Mouse (Mus musculus) embryonic fibroblast, embryonic 13.5 days (primary cell): ENCODE measurements around the gene Mtr. TPM values are rescaled to one million over a fixed set of nuclear protein-coding genes. Genes with fewer than 3 reads are reported as not detected.

Source experiments
- H3K27ac ChIP-seq: 2 replicates; pipeline ENCODE4 v1.5.1; 2012; ENCODE audit warnings: low read length, control low read depth, inconsistent platforms; ENCODE audit not compliant: insufficient read depth
- H3K4me1 ChIP-seq: 2 replicates; pipeline ENCODE4 v1.6.1; 2011; ENCODE audit warnings: low read length; ENCODE audit not compliant: control insufficient read depth, insufficient read depth
- H3K4me3 ChIP-seq: 2 replicates; pipeline ENCODE4 v1.5.1; 2011; ENCODE audit warnings: mild to moderate bottlenecking, control low read depth, low read length; ENCODE audit not compliant: insufficient read depth
- CTCF ChIP-seq: IDR thresholded peaks from 2 replicates; pipeline ENCODE4 v1.5.1; 2011; ENCODE audit warnings: mild to moderate bottlenecking, control low read depth, low read length, moderate library complexity, borderline replicate concordance; ENCODE audit not compliant: insufficient read depth
- POLR2A ChIP-seq: IDR thresholded peaks from 2 replicates; pipeline ENCODE4 v1.6.1; 2011; ENCODE audit warnings: low read depth, mild to moderate bottlenecking, control low read depth, low read length, moderate library complexity
- polyA plus RNA-seq: library from polyadenylated mRNA; stranded (reverse); fragments of >200 nt; gene quantifications from 2 replicates; pipeline ENCODE4 v1.2.4, GENCODE M21; 2011; ENCODE audit warnings: low read depth; ENCODE audit not compliant: missing spikeins, insufficient read length

Mtr gene
- 25.7 and 26.5 TPM in 2 replicates for polyA plus RNA-seq

GRCm38 (mm10) chr13:12257391-12258380 lies at the start of gene Mtr:
Gene Mtr (minus strand): TSS chr13:12258113.
- peaks cover 8% of the 10 kb centered on the region for H3K4me1 ChIP-seq
- peak within 1 kb of the TSS; percentile 83 for H3K4me3 ChIP-seq
- peak within 1 kb of the TSS; percentile 47 for H3K27ac ChIP-seq
- TF ChIP-seq CTCF, result no peak
- TF ChIP-seq POLR2A, result peak; percentile 92

GRCm38 (mm10) chr13:12307286-12307685 lies 49.4 kb upstream of the Mtr start:
- Histone ChIP-seq H3K27ac (no peak overlapping the region), H3K4me3 (no peak overlapping the region), H3K4me1 (peaks cover 8% of the 10 kb centered on the region)
- TF ChIP-seq CTCF (no peak), POLR2A (no peak)

GRCm38 (mm10) chr13:12305540-12305939 lies 47.6 kb upstream of the Mtr start:
- H3K4me3 ChIP-seq, result no peak overlapping the region
- TF ChIP-seq CTCF (no peak), POLR2A (no peak)

GRCm38 (mm10) chr13:12304991-12305390 lies 47.1 kb upstream of the Mtr start:
- Histone ChIP-seq H3K27ac (no peak overlapping the region), H3K4me1 (peaks cover 3% of the 10 kb centered on the region; the same call in 1 of the 2 replicates)
- no peak for TF ChIP-seq CTCF
- no peak for TF ChIP-seq POLR2A

More at GRCm38 (mm10) chr13:12305540-12305939, 47.6 kb upstream of the Mtr start:
- no peak overlapping the region for H3K27ac ChIP-seq
- peaks cover 3% of the 10 kb centered on the region; the same call in 1 of the 2 replicates for H3K4me1 ChIP-seq

DNA sequence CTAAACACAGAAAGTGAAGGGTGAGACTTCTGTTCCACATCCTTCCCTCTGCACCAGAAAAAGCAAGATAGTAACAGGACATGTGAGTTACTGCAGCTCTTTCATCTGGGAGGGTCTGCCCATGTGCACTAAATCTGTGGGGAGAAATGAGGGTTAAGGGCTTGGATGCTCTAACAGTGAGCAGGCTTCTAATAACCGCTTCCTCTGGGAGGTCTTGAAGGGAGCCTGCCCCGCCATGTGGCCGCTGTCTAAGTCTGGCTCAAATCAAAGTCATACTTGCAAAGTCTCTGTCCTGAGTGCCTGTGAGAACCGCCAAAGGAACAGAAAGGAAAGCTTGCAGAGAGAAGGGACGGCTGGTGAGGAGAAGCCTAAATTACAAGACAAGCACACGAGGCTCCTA lies 39.9 kb upstream of the Mtr start:
- TF ChIP-seq CTCF (no peak), POLR2A (no peak)
- no peaks in the 10 kb centered on the region for H3K4me1 ChIP-seq
- no peak overlapping the region for H3K4me3 ChIP-seq
- no peak overlapping the region for H3K27ac ChIP-seq

More at GRCm38 (mm10) chr13:12304991-12305390, 47.1 kb upstream of the Mtr start:
- H3K4me3 ChIP-seq, result no peak overlapping the region

DNA sequence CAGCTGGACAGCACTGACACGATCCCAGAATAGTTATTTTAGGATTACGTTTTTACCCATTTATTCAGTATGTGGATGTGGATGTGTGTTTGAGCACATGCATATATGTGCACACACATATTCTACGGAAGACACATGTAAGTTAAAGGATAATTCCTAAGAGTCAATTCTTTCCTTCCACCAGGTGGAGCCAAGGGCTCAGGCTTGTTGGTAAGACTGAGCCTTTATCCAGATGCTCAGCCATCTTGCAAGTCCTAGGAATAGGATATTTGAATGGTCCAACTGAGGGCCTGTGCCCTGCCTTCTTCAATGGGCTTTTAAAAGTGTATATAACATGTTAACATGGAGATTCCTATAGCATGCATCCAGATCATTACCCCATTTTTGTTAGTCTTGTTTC lies 38.8 kb upstream of the Mtr start:
- TF ChIP-seq POLR2A, result no peak
- TF ChIP-seq CTCF, result no peak
- Histone ChIP-seq H3K4me3 (no peak overlapping the region), H3K4me1 (no peaks in the 10 kb centered on the region), H3K27ac (no peak overlapping the region)

GRCm38 (mm10) chr13:12293810-12294209 lies 35.9 kb upstream of the Mtr start:
- no peak overlapping the region for H3K27ac ChIP-seq
- H3K4me3 ChIP-seq, result no peak overlapping the region
- no peaks in the 10 kb centered on the region for H3K4me1 ChIP-seq
- no peak for TF ChIP-seq POLR2A
- TF ChIP-seq CTCF, result no peak

- TF ChIP-seq CTCF, result no peak
- TF ChIP-seq POLR2A, result no peak
- Histone ChIP-seq H3K4me3 (no peak overlapping the region), H3K27ac (no peak overlapping the region), H3K4me1 (no peaks in the 10 kb centered on the region)
Measured at GRCm38 (mm10) chr13:12290700-12291099, 32.8 kb upstream of the Mtr start.

GRCm38 (mm10) chr13:12284528-12284927 lies 26.6 kb upstream of the Mtr start:
- H3K4me1 ChIP-seq, result no peaks in the 10 kb centered on the region
- H3K27ac ChIP-seq, result no peak overlapping the region
- H3K4me3 ChIP-seq, result no peak overlapping the region
- TF ChIP-seq POLR2A (no peak), CTCF (no peak)

DNA sequence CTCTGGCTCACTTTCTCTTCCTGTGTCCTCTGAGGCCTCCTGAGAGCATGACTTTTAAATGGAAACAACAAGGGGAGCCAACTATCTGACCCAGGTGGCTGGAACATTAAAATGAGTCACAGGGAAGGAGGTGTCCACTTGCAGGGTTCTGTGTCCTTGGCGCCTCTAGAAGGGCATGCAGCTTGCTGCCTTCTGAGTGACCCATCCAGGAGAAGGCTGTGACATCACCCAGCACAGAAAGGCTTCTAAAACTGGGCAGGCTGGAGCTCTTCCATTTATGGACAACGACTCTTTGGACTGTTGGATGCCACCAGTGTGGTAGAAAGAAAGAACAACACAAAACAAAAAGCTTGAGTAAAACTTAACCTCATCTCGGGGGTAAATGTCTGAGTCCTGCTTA lies 25.9 kb upstream of the Mtr start:
- Histone ChIP-seq H3K4me3 (no peak overlapping the region), H3K27ac (no peak overlapping the region), H3K4me1 (no peaks in the 10 kb centered on the region)
- TF ChIP-seq CTCF (no peak), POLR2A (no peak)
